Mouse (Mus musculus): Measurements from ENCODE around the gene Rnase1. TPM values are rescaled to one million over a fixed set of nuclear protein-coding genes. Genes with fewer than 3 reads are reported as not detected.
"Not testable (repeated sequence)": the region's sequence is repeated elsewhere in the genome, so short reads cannot be mapped to it uniquely, and the experiment has no call there.

The Rnase1 gene
- 1 to 10 TPM in 1 of 2 experiments, under 1 TPM in 1; 0.89 to 1.3 TPM for total RNA-seq (2021)
- long read RNA-seq, experiment 1 = 0 reads
- long read RNA-seq, experiment 2 = 0 reads

GRCm38 (mm10) chr14:51146685-51147084, at the start of gene Rnase1:
TSS of gene Rnase1 (minus strand) at chr14:51146785.
- no peak for DNase-seq

- DNase-seq = peak; percentile 57 to 85
These were observed 49.1 kb upstream of the Rnase1 start for GRCm38 (mm10) chr14:51195681-51196080.

GRCm38 (mm10) chr14:51181051-51181450, 34.5 kb upstream of the Rnase1 start:
- DNase-seq = not testable (repeated sequence)

DNA sequence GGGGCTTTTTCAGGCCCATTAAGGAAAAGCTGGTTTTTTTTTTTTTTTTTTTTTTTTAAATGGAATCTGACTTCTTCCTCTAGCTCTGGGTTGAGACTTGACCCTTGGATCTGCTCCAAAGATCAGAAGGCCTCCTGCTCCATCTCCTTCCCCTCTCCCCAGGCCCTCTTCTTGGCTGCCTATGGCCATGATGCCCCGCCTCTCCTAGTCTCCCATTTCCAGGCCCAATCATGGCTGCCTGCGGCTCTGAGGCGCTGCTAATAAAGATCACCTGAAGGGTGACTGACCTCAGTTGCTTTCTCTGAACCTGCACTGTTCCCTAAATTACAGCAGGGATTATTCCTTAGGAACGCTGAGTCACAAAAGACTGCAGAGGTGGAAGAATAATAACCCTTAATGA, 27.3 kb upstream of the Rnase1 start:
- no peak for DNase-seq

- DNase-seq = peak in 1 of 2 experiments; percentile 13
These were observed 26.4 kb upstream of the Rnase1 start for GRCm38 (mm10) chr14:51172947-51173346.

DNA sequence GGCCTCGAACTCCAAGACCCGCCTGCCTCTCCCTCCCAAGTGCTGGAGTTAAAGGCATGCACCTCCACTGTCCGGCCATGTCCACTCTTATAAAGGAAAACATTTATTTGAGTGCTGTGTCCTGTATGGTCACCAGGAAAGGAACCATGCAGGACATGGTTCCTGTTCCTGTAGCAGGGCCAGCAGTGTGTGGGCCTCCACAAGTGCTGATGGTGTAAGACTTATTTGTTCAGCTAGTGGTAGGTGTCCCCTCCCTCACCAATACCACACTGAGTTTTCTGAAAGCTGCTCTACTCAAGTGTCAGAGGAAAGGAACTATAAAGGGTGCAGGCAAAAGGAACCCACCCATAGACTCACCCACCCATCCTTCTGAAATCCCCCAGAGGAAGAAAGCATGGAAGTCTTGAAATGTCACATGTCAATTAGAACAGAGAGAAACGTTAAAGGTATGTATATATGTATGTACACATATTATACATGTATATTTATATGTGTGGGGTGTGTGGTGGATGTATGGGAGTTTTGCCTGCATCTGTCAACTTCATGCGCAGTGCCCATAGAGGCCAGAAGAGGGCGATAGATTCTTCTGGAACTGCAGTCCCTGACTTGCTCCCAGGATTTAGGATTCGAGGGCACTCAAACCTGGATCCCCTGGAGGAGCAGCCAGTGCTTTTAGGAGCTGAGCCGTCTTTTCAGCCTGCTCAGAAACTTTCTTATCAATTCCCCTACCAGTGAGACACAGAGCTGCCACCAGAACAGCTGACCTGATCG, 25.7 kb upstream of the Rnase1 start:
- peak; percentile 11 to 62 for DNase-seq

GRCm38 (mm10) chr14:51166068-51166467, 19.5 kb upstream of the Rnase1 start:
- DNase-seq = no peak

DNA sequence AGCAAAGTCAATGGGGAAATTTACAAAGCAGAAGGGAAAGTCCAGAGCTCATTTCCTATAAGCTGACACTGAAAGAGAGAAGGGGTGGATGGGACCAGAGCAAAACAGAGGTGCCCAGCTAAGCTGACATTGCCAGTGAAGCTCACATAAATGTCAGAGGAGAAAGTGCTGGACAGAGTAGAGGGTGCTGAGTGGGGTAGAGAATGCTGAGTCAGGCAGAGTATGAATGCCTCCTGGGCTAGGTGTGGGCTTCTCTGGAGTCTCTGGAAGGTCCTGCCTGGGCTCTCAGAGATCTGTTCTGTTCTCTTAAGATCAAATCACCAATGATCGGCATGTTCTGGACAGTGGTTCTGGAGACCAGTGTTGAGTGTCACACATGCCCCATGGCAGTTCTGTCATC, 18.9 kb upstream of the Rnase1 start:
- no peak for DNase-seq

DNA sequence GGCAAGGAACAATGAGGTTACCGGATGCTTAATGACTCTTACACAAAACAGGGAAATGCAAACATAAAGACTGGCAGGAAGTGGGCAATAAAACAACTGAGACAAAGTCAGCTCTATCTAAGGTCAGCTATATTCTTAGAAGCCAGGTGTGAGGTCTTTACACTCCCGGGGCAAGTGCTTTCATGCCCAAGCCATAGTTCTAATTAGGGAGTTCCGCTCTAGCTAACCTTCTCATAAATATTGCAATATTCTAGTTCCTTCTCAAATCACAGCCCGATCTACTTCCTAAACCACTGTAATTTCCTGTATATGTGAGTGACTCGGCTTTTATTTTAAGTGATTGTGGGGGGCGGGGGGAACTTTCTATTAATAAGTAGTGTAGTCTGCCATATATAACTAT, 16.7 kb upstream of the Rnase1 start:
- not testable (repeated sequence) for DNase-seq

GRCm38 (mm10) chr14:51161976-51162375, 15.4 kb upstream of the Rnase1 start, which contains the start of gene Rnase2b:
TSS of gene Rnase2b (plus strand) at chr14:51162260.
- not testable (repeated sequence) for DNase-seq

DNA sequence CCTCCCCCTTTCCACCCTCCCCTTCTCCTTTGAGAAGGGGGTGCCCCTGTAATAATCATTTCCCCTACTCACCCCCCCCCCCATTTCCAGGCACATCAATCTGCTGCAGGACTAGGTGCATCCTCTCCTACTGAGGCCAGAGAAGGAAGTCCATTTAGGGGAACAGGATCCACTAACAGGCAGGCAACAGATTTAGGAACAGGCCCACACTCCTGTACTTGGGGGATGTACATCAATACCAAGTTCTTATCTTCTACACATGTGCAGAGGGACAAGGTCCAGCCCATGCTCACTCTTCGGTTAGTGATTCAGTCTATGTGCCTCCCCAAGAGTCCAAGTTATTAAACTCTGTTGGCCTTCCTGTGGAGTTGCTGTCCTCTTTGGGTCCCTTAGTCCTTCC, 10.5 kb upstream of the Rnase1 start:
- no peak for DNase-seq

GRCm38 (mm10) chr14:51156736-51157068, 10.1 kb upstream of the Rnase1 start:
- DNase-seq = no peak

- no peak for DNase-seq
These were observed 9.6 kb upstream of the Rnase1 start for GRCm38 (mm10) chr14:51156056-51156735.

- DNase-seq = no peak
These were observed 5.8 kb upstream of the Rnase1 start for GRCm38 (mm10) chr14:51152249-51152870.

GRCm38 (mm10) chr14:51150206-51150831, 3.7 kb upstream of the Rnase1 start:
- no peak for DNase-seq

GRCm38 (mm10) chr14:51149164-51149563, 2.6 kb upstream of the Rnase1 start:
- DNase-seq = no peak

GRCm38 (mm10) chr14:51148006-51148405, 1.4 kb upstream of the Rnase1 start:
- DNase-seq = no peak

- DNase-seq = no peak
These were observed 1.1 kb downstream of the Rnase1 start for GRCm38 (mm10) chr14:51145521-51145920.

GRCm38 (mm10) chr14:51144451-51144850, 2.1 kb downstream of the Rnase1 start:
- DNase-seq = no peak

GRCm38 (mm10) chr14:51143937-51144336, 2.6 kb downstream of the Rnase1 start:
- no peak for DNase-seq

DNA sequence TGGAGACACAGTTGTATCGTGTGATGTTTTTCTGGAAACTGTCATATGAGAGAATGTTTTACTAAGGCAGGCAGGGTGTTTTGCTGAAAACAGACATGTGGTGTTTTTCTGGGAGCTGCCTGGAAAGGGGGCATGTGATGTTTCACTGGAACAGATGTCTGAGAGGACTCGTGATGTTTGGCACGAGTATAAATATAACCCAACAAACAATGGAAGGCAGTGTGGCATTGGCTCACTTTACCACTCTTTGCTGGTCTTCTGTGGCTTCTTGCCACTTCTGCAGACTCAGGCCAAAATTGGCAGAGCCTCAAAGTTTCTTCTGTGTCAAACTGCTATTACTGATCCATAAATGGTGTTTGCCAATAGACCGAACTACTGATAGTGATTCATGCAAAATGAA, 3.3 kb downstream of the Rnase1 start:
- peak; percentile 47 to 64 for DNase-seq

DNA sequence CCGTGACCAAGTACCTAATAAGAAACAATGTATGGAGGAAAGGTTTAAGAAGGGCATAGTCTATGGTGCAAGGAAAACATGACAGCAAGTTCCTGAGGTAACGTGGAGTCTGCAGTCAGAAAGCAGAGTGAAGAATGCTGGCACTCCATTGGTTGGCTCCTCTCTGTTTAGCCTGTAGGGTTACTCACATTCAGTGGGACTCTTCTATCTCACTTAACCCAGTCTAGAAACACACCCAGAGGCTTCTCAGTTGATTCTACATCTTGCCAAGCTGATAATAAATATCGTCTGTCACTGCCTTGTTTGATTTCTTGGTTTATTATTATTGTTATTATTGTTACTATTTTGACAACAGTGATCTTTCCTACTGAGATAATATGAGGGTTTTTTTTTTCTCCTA, 4.0 kb downstream of the Rnase1 start:
- no peak for DNase-seq

DNA sequence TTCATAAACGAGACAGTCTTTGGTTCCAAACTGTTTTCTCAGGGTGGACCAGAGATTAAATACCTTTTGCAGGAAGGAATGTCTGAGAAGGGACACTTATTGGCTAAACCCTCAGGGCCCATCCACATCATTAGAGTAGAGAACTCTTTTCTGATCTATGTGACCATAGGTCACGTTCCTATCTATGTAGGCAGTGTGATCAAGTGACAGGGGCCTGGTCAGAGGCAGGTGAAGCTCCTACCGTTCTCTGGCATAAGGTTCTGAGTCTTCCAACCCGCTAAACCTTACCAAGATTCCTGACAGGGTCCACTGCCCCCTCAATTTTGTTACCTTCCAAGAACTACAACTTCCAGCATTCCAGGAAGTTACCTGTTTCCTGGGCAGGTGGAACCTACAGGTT, 4.5 kb downstream of the Rnase1 start:
- DNase-seq = no peak
